Mouse (Mus musculus) stomach, embryonic 14.5 days (tissue): ENCODE data around the gene Ifnar1. TPM values are rescaled to one million over a fixed set of nuclear protein-coding genes. Genes with fewer than 3 reads are reported as not detected.
"Not testable (repeated sequence)": the region's sequence is repeated elsewhere in the genome, so short reads cannot be mapped to it uniquely, and the experiment has no call there.

Source experiments
- ATAC-seq: fragments of 200-750 bp; cut with Nextera tagmentation; 2 replicates; pipeline ENCODE4 v1.8.0; 2017; ENCODE audit warnings: low read depth, moderate TSS enrichment; ENCODE audit not compliant: insufficient number of reproducible peaks, insufficient read depth, low FRiP score
- H3K27ac ChIP-seq: fragments of 300-500 bp; sonication (generic); 2 replicates; pipeline ENCODE4 v1.5.1; 2014; ENCODE audit warnings: mild to moderate bottlenecking, low read length, moderate library complexity, mixed read lengths
- H3K27me3 ChIP-seq: fragments of 300-500 bp; sonication (generic); 2 replicates; pipeline ENCODE4 v1.6.1; 2014; ENCODE audit warnings: low read length, control low read depth, mixed read lengths; ENCODE audit not compliant: control insufficient read depth, insufficient read depth
- H3K36me3 ChIP-seq: fragments of 300-500 bp; sonication (generic); 2 replicates; pipeline ENCODE4 v1.6.1; 2014; ENCODE audit warnings: mild to moderate bottlenecking, control low read depth, low read length, moderate library complexity, mixed read lengths; ENCODE audit not compliant: control insufficient read depth, insufficient read depth
- H3K4me1 ChIP-seq: fragments of 300-500 bp; sonication (generic); 2 replicates; pipeline ENCODE4 v1.6.1; 2014; ENCODE audit warnings: low read length, control low read depth, mixed read lengths; ENCODE audit not compliant: control insufficient read depth, insufficient read depth
- H3K4me2 ChIP-seq: fragments of 300-500 bp; sonication (generic); replicated peaks from 2 replicates; pipeline ENCODE4 v1.6.1; 2014; ENCODE audit warnings: low read depth, low read length, control low read depth
- H3K4me3 ChIP-seq: fragments of 300-500 bp; sonication (generic); 2 replicates; pipeline ENCODE4 v1.5.1; 2014; ENCODE audit warnings: low read depth, low read length, control low read depth
- H3K9ac ChIP-seq: fragments of 300-500 bp; sonication (generic); replicated peaks from 2 replicates; pipeline ENCODE4 v1.6.1; 2014; ENCODE audit warnings: low read depth, mild to moderate bottlenecking, control low read depth, low read length, moderate library complexity, mixed read lengths
- H3K9me3 ChIP-seq: fragments of 300-500 bp; sonication (generic); 2 replicates; pipeline ENCODE4 v1.6.1; 2016; ENCODE audit warnings: low read depth, low read length, control low read depth; ENCODE audit not compliant: control insufficient read depth
- WGBS: fragments of 180-500 bp; shearing (Covaris S2); extraction: QIAGEN DNeasy Blood & Tissue Kit; methylation state at CpG from one replicate; pipeline ENCODE4 v1.1.7; 2014; 5-methylcytosine and 5-hydroxymethylcytosine counted together
- polyA plus RNA-seq: library from polyadenylated mRNA; unstranded; fragments of >200 nt; fragmentation: Nextera tagmentation; extraction: Ambion mirVana; gene quantifications from 2 replicates; pipeline ENCODE4 v1.2.1, GENCODE M21; 2014

Ifnar1 gene
- polyA plus RNA-seq: 61.7 and 63.9 TPM in 2 replicates

- Histone ChIP-seq H3K36me3 (peaks cover 8% of the 10 kb centered on the region), H3K27ac (peak within 1 kb of the TSS; percentile 86), H3K4me2 (peak within 1 kb of the TSS; percentile 66), H3K4me3 (peak within 1 kb of the TSS; percentile 69), H3K4me1 (peaks cover 6% of the 10 kb centered on the region; the same call in 1 of the 2 replicates), H3K27me3 (no peaks in the 10 kb centered on the region), H3K9ac (peak within 1 kb of the TSS; percentile 68), H3K9me3 (peaks cover 4% of the 10 kb centered on the region; the same call in 1 of the 2 replicates)
- under 1% methylated on average over 67 of the region's 68 CpGs for WGBS
- peak; percentile 99 for ATAC-seq
Measured at GRCm38 (mm10) chr16:91484808-91485700, at the start of gene Ifnar1. Ifnar1 (plus strand) TSS chr16:91485238.

- Histone ChIP-seq H3K4me3 (no peak overlapping the region), H3K36me3 (no peaks in the 10 kb centered on the region), H3K4me1 (no peaks in the 10 kb centered on the region), H3K27me3 (no peaks in the 10 kb centered on the region), H3K27ac (no peak overlapping the region), H3K4me2 (no peak overlapping the region), H3K9ac (no peak overlapping the region), H3K9me3 (no peaks in the 10 kb centered on the region)
- no peak for ATAC-seq
- 71% methylated on average over 3 of the region's 3 CpGs for WGBS
Measured at GRCm38 (mm10) chr16:91438081-91438480, 47.0 kb upstream of the Ifnar1 start.

- 100% methylated on average over 1 of the region's 1 CpGs for WGBS
- H3K27ac ChIP-seq, H3K9ac ChIP-seq, H3K4me2 ChIP-seq, H3K4me1 ChIP-seq, ATAC-seq, H3K36me3 ChIP-seq, H3K27me3 ChIP-seq, H3K9me3 ChIP-seq, H3K4me3 ChIP-seq: not testable (repeated sequence)
Measured at GRCm38 (mm10) chr16:91438599-91438998, 46.4 kb upstream of the Ifnar1 start.

- peak; percentile 71; the same call in 1 of the 2 replicates for ATAC-seq
- no peak overlapping the region for H3K27ac ChIP-seq
- H3K4me2 ChIP-seq: no peak overlapping the region
- H3K4me3 ChIP-seq: no peak overlapping the region
- no peaks in the 10 kb centered on the region for H3K36me3 ChIP-seq
- no peak overlapping the region for H3K9ac ChIP-seq
- 40% methylated on average over 7 of the region's 7 CpGs for WGBS
- H3K4me1 ChIP-seq: no peaks in the 10 kb centered on the region
- no peaks in the 10 kb centered on the region for H3K9me3 ChIP-seq
- no peaks in the 10 kb centered on the region for H3K27me3 ChIP-seq
Measured at GRCm38 (mm10) chr16:91441366-91441765, 43.7 kb upstream of the Ifnar1 start.

GRCm38 (mm10) chr16:91441811-91442240 lies 43.2 kb upstream of the Ifnar1 start:
- Histone ChIP-seq H3K4me3 (no peak overlapping the region), H3K4me2 (no peak overlapping the region), H3K9ac (no peak overlapping the region), H3K4me1 (no peaks in the 10 kb centered on the region), H3K36me3 (no peaks in the 10 kb centered on the region), H3K27me3 (no peaks in the 10 kb centered on the region), H3K27ac (no peak overlapping the region), H3K9me3 (no peaks in the 10 kb centered on the region)
- 72% methylated on average over 7 of the region's 7 CpGs for WGBS
- ATAC-seq: peak; percentile 88; the same call in 1 of the 2 replicates

- no peak overlapping the region for H3K4me3 ChIP-seq
- no peak overlapping the region for H3K27ac ChIP-seq
- no peak for ATAC-seq
- H3K4me1 ChIP-seq: no peaks in the 10 kb centered on the region
- H3K36me3 ChIP-seq: no peaks in the 10 kb centered on the region
- no peak overlapping the region for H3K9ac ChIP-seq
- WGBS: 76% methylated on average over 4 of the region's 4 CpGs
- H3K27me3 ChIP-seq: no peaks in the 10 kb centered on the region
- no peak overlapping the region for H3K4me2 ChIP-seq
- H3K9me3 ChIP-seq: no peaks in the 10 kb centered on the region
Measured at GRCm38 (mm10) chr16:91442446-91442845, 42.6 kb upstream of the Ifnar1 start.

GRCm38 (mm10) chr16:91443211-91443611 lies 41.8 kb upstream of the Ifnar1 start:
- Histone ChIP-seq H3K4me3 (no peak overlapping the region), H3K4me2 (no peak overlapping the region), H3K9me3 (no peaks in the 10 kb centered on the region), H3K27me3 (no peaks in the 10 kb centered on the region), H3K9ac (no peak overlapping the region), H3K27ac (no peak overlapping the region), H3K36me3 (no peaks in the 10 kb centered on the region), H3K4me1 (no peaks in the 10 kb centered on the region)
- 78% methylated on average over 8 of the region's 8 CpGs for WGBS
- ATAC-seq: no peak

- 83% methylated on average over 4 of the region's 4 CpGs for WGBS
- Histone ChIP-seq H3K27me3 (no peaks in the 10 kb centered on the region), H3K27ac (no peak overlapping the region), H3K4me2 (no peak overlapping the region), H3K4me3 (no peak overlapping the region), H3K36me3 (no peaks in the 10 kb centered on the region), H3K4me1 (no peaks in the 10 kb centered on the region), H3K9me3 (no peaks in the 10 kb centered on the region), H3K9ac (no peak overlapping the region)
- ATAC-seq: no peak
Measured at GRCm38 (mm10) chr16:91444847-91445246, 40.2 kb upstream of the Ifnar1 start.
